Mouse (Mus musculus): ENCODE measurements around the gene Rgl3. TPM values are rescaled to one million over a fixed set of nuclear protein-coding genes. Genes with fewer than 3 reads are reported as not detected.
A peak's percentile ranks its signal among the peaks of the same experiment; 100 is the strongest.

Rgl3 gene
- polyA plus RNA-seq, 1 experiment from 2014 or later: 1.4 TPM

DNA sequence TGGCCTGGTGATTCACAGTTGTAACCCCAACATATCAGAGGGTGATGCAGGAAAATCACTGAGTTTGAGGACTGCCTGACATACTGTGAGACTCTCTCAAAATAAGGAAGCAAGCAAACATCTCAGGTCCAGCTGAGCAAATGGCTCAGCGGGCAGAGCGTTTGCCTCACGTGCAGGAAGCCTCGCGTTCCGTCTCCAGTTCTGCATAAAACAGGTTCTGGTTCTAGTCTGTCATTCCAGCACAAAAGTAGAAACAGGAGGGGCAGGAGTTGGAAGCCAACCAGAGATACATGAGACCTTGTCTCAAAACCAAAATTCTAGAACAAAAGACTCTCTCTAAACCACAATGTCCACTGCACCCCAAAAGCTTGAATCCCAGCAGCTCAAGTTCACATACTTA is 62.5 kb downstream of the Rgl3 start:
- Histone ChIP-seq H3K9ac (replicated peaks) (peak overlapping the region; percentile 68), H3K4me2 (replicated peaks) (peak overlapping the region; percentile 66), H3K4me1 (replicated peaks) (peaks cover 18% of the 10 kb centered on the region), H3K9me3 (no peaks in the 10 kb centered on the region), H3K4me3 (replicated peaks) (peak overlapping the region; percentile 58), H3K36me3 (0 out of 2 replicates have a peak, but pooled peaks cover 1% of the 10 kb centered on the region), H3K27ac (peak overlapping the region; percentile 57), H3K27me3 (no peaks in the 10 kb centered on the region)
- 1% methylated on average over 6 of the region's 6 CpGs for WGBS
- no peak for ATAC-seq

DNA sequence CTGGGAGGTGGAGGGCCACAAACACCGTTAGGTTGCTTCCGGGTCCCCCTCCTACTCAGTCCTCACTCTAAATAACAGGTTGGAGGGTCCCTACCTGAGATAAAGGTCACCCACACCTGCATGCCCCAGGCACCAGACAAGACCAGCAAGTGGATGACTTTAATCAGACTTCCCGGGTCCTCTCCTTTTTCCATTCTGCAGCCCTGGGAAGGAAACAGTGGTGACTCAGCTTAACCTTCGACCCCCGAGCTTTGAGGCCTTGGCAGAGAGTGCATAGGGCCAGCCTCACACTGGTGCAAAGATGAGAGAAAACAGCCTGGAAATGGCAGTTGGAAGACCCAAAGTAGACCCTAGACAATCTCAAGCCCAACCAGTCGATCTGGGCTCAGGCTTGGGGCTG is 63.1 kb downstream of the Rgl3 start:
- Histone ChIP-seq H3K4me2 (replicated peaks) (peak overlapping the region; percentile 66), H3K9ac (replicated peaks) (peak overlapping the region; percentile 68), H3K36me3 (0 out of 2 replicates have a peak, but pooled peaks cover 4% of the 10 kb centered on the region), H3K27me3 (no peaks in the 10 kb centered on the region), H3K9me3 (no peaks in the 10 kb centered on the region), H3K4me1 (replicated peaks) (peaks cover 18% of the 10 kb centered on the region), H3K4me3 (replicated peaks) (peak overlapping the region; percentile 58), H3K27ac (no peak overlapping the region)
- no peak for ATAC-seq
- WGBS: 81% methylated on average over 6 of the region's 6 CpGs

DNA sequence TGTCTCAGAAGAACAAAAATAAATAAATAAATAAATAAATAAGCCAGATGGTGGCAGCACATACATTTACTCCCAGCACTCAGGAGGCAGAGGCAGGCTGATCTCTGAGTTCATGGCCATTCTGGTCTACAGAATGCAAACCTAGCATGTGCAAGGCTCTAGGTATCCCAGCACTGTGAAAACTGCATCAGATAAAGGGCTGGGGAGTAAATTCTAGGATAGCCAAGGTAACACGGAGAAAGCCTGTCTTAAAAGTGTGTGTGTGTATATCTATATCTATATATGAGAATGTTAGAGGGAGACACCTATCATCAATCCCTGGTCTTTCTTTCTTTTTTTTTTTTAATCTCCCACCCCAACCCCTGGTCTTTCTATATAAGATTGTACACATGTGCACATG is 63.7 kb downstream of the Rgl3 start:
- Histone ChIP-seq H3K27ac (no peak overlapping the region), H3K36me3 (0 out of 2 replicates have a peak, but pooled peaks cover 4% of the 10 kb centered on the region), H3K4me1 (replicated peaks) (peaks cover 18% of the 10 kb centered on the region), H3K27me3 (no peaks in the 10 kb centered on the region), H3K4me2 (replicated peaks) (no peak overlapping the region), H3K9me3 (no peaks in the 10 kb centered on the region), H3K9ac (replicated peaks) (no peak overlapping the region), H3K4me3 (replicated peaks) (no peak overlapping the region)
- ATAC-seq: no peak
- 97% methylated on average over 1 of the region's 1 CpGs for WGBS

DNA sequence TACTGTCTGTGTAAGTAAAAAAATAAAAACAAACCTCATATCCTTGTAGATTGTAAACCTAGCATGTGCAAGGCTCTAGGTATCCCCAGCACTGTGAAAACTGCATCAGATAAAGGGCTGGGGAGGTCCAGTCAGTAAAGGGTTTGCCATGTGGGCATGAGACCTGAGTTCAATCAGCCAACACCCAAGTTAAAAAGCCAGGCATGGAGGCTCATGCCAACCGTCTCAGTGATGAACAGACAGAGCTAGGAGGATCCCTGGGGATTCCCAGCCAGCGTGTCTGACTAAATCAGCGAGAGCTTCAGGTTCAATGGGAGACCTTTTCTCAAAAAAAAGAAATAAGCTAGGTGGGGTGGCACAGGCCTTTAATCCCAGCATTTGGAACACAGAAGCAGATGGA is 64.2 kb downstream of the Rgl3 start:
- WGBS: 83% methylated on average over 3 of the region's 3 CpGs
- ATAC-seq: no peak
- Histone ChIP-seq H3K27ac (no peak overlapping the region), H3K27me3 (no peaks in the 10 kb centered on the region), H3K4me1 (replicated peaks) (peaks cover 18% of the 10 kb centered on the region), H3K4me3 (replicated peaks) (no peak overlapping the region), H3K9ac (replicated peaks) (no peak overlapping the region), H3K36me3 (0 out of 2 replicates have a peak, but pooled peaks cover 4% of the 10 kb centered on the region), H3K4me2 (replicated peaks) (no peak overlapping the region), H3K9me3 (no peaks in the 10 kb centered on the region)

DNA sequence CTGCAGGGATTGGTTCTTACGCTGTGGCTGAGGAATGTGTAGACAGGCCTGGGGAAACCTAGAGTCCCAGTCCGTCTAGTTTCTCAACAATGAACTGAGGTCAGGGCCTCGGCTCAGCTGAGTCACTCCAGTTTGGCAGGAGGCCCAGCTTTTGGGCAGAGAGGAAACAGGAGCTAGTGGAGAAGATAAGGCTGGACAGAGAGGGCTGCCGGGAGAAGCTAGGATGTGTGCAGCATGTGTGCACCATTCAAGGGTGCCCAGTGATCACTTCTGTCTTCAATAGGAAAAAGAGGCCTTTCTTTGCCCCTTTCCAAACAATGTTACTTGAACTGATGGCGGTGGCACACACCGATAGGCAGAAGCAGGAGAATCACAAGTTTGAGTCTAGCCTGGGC is 65.2 kb downstream of the Rgl3 start:
- no peak for ATAC-seq
- Histone ChIP-seq H3K4me3 (replicated peaks) (no peak overlapping the region), H3K9me3 (no peaks in the 10 kb centered on the region), H3K9ac (replicated peaks) (no peak overlapping the region), H3K27me3 (no peaks in the 10 kb centered on the region), H3K36me3 (0 out of 2 replicates have a peak, but pooled peaks cover 4% of the 10 kb centered on the region), H3K27ac (no peak overlapping the region), H3K4me1 (replicated peaks) (peaks cover 18% of the 10 kb centered on the region), H3K4me2 (replicated peaks) (no peak overlapping the region)
- 83% methylated on average over 6 of the region's 6 CpGs for WGBS

DNA sequence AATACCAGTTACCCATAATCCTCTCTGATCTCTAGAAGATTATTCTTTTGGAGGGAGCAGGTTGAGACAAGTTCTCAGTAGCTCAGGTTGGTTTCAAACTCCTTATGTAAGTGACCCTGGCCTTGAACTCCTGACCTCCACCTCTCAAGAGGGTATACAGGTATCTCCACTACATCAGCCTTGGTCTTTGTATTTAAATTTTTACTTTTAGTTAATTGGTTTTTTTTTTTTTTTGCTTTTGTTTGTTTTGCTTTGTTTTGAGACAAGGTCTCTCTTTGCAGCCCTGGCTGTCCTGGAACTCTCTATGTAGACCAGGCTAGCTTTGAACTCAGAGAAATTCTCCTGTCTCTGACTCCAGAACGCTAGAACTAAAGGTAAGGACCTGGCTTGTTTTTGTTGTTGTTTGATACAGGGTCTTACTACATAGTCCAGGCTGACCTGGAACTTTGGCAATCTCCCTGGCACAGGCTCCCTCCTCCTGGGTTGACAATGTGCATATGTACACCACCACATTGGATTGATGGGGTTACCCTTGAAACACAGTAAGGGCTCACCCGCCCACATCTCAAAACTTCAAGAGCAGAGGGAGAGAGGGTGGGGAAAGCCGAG is 65.7 kb downstream of the Rgl3 start:
- no peak for ATAC-seq
- no peak overlapping the region for H3K9ac ChIP-seq (replicated peaks)
- H3K9me3 ChIP-seq: no peaks in the 10 kb centered on the region
- no peak overlapping the region for H3K4me2 ChIP-seq (replicated peaks)
- no peak overlapping the region for H3K4me3 ChIP-seq (replicated peaks)
- WGBS: 82% methylated on average over 3 of the region's 3 CpGs
- H3K36me3 ChIP-seq: 0 out of 2 replicates have a peak, but pooled peaks cover 4% of the 10 kb centered on the region
- H3K27me3 ChIP-seq: no peaks in the 10 kb centered on the region
- no peak overlapping the region for H3K27ac ChIP-seq
- peaks cover 18% of the 10 kb centered on the region for H3K4me1 ChIP-seq (replicated peaks)

DNA sequence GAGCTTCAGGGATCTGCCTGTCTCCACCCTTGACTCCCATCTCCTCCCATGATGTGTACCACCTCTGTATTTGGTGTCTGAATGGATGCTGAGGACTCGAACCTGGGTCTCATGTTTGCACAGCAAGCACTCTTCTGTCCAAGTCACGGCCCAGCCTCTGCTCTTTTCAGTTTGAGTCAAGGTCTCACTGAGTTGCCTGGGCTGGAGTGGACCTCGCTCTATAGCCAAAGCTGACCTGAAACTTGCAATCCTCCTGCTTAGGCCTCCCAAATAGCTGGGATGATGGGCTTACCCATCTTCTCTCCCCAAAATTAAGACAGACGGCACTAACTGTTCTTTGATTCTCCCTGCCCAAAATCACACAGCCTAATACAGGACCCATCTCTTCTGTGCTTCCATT is 66.2 kb downstream of the Rgl3 start:
- 0 out of 2 replicates have a peak, but pooled peaks cover 4% of the 10 kb centered on the region for H3K36me3 ChIP-seq
- H3K27ac ChIP-seq: no peak overlapping the region
- H3K4me2 ChIP-seq (replicated peaks): no peak overlapping the region
- no peaks in the 10 kb centered on the region for H3K27me3 ChIP-seq
- no peak overlapping the region for H3K4me3 ChIP-seq (replicated peaks)
- WGBS: 98% methylated on average over 4 of the region's 4 CpGs
- no peaks in the 10 kb centered on the region for H3K9me3 ChIP-seq
- ATAC-seq: no peak
- H3K9ac ChIP-seq (replicated peaks): no peak overlapping the region
- H3K4me1 ChIP-seq (replicated peaks): peaks cover 22% of the 10 kb centered on the region

Other genes starting within 250 kb of the Rgl3 start
- 36.2 and 44.6 TPM in 2 replicates for gene Spc24, start 229.1 kb downstream of the Rgl3 start, polyA plus RNA-seq (2015; fragmentation: Nextera tagmentation; extraction: Ambion mirVana)
- gene Kank2, start 190.7 kb downstream of the Rgl3 start, polyA plus RNA-seq (2015; fragmentation: Nextera tagmentation; extraction: Ambion mirVana): 3.3 and 4.3 TPM in 2 replicates
- gene Angptl8, start 153.9 kb downstream of the Rgl3 start, polyA plus RNA-seq (2015; fragmentation: Nextera tagmentation; extraction: Ambion mirVana): 0.24 and 0.43 TPM in 2 replicates
- gene Dock6, start 136.8 kb downstream of the Rgl3 start, polyA plus RNA-seq (2015; fragmentation: Nextera tagmentation; extraction: Ambion mirVana): 14.2 and 17.0 TPM in 2 replicates
- 10.8 and 11.4 TPM in 2 replicates for gene Rab3d, start 71.3 kb downstream of the Rgl3 start, polyA plus RNA-seq (2015; fragmentation: Nextera tagmentation; extraction: Ambion mirVana)
- 7.1 and 10.3 TPM in 2 replicates for gene Ccdc159, start 62.0 kb downstream of the Rgl3 start, polyA plus RNA-seq (2015; fragmentation: Nextera tagmentation; extraction: Ambion mirVana)
- gene Tmem205, start 61.9 kb downstream of the Rgl3 start, polyA plus RNA-seq (2015; fragmentation: Nextera tagmentation; extraction: Ambion mirVana): 41.1 and 42.0 TPM in 2 replicates
- gene Plppr2, start 52.4 kb downstream of the Rgl3 start, polyA plus RNA-seq (2015; fragmentation: Nextera tagmentation; extraction: Ambion mirVana): 65.8 and 72.0 TPM in 2 replicates
- gene Swsap1, start 33.7 kb downstream of the Rgl3 start, polyA plus RNA-seq (2015; fragmentation: Nextera tagmentation; extraction: Ambion mirVana): 9.8 and 12.6 TPM in 2 replicates
- gene Epor, start 25.9 kb downstream of the Rgl3 start, polyA plus RNA-seq (2015; fragmentation: Nextera tagmentation; extraction: Ambion mirVana): 1.4 and 2.5 TPM in 2 replicates
- 3.9 and 4.9 TPM in 2 replicates for gene Ccdc151, start 13.2 kb upstream of the Rgl3 start, polyA plus RNA-seq (2015; fragmentation: Nextera tagmentation; extraction: Ambion mirVana)
- 94.7 and 99.3 TPM in 2 replicates for gene Prkcsh, start 13.4 kb upstream of the Rgl3 start, polyA plus RNA-seq (2015; fragmentation: Nextera tagmentation; extraction: Ambion mirVana)
- gene Elavl3, start 62.6 kb upstream of the Rgl3 start, polyA plus RNA-seq (2015; fragmentation: Nextera tagmentation; extraction: Ambion mirVana): 84.4 and 89.4 TPM in 2 replicates
- not detected in 2 replicates for gene Gm49318, start 81.8 kb upstream of the Rgl3 start, polyA plus RNA-seq (2015; fragmentation: Nextera tagmentation; extraction: Ambion mirVana)
- 17.7 and 19.8 TPM in 2 replicates for gene Zfp653, start 81.9 kb upstream of the Rgl3 start, polyA plus RNA-seq (2015; fragmentation: Nextera tagmentation; extraction: Ambion mirVana)
- 44.3 and 50.3 TPM in 2 replicates for gene Ecsit, start 96.0 kb upstream of the Rgl3 start, polyA plus RNA-seq (2015; fragmentation: Nextera tagmentation; extraction: Ambion mirVana)
- gene Cnn1, start 109.8 kb upstream of the Rgl3 start, polyA plus RNA-seq (2015; fragmentation: Nextera tagmentation; extraction: Ambion mirVana): 1.7 and 2.0 TPM in 2 replicates
- 185 and 190 TPM in 2 replicates for gene Elof1, start 127.7 kb upstream of the Rgl3 start, polyA plus RNA-seq (2015; fragmentation: Nextera tagmentation; extraction: Ambion mirVana)
- gene Acp5, start 146.3 kb upstream of the Rgl3 start, polyA plus RNA-seq (2015; fragmentation: Nextera tagmentation; extraction: Ambion mirVana): 0.42 and 0.64 TPM in 2 replicates
- 79.4 and 88.3 TPM in 2 replicates for gene Pigyl, start 167.4 kb upstream of the Rgl3 start, polyA plus RNA-seq (2015; fragmentation: Nextera tagmentation; extraction: Ambion mirVana)
- gene Zfp872, start 198.6 kb upstream of the Rgl3 start, polyA plus RNA-seq (2015; fragmentation: Nextera tagmentation; extraction: Ambion mirVana): 0.22 and 0.24 TPM in 2 replicates
- 10.1 and 13.4 TPM in 2 replicates for gene Zfp809, start 236.3 kb upstream of the Rgl3 start, polyA plus RNA-seq (2015; fragmentation: Nextera tagmentation; extraction: Ambion mirVana)